17 mouse cellular contexts compared by ENCODE assay signal in the genomic region with DNA sequence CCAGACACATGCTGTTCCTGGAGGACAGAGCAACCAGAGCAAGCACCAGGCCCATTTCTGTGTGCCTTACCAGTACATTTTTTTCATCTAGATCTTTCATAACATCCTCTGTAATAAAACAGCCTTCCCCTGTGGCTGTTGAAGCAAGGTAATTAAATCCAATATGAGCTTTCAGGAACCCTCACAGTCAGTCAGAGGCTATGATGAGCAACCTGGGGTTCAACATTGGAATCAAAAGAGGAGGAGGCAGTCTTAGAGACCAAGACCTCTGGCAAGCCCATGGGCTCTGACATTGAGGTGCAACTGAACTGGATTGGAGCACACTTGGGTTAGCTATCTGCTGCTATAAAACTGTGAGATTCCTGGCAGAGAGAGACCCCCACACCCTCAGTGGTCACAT. TPM values are rescaled to one million over a fixed set of nuclear protein-coding genes. Genes with fewer than 3 reads are reported as not detected.
DNase-seq lines count a peak whose midpoint lies in the region; ATAC-seq and TF ChIP-seq lines count a peak whose summit lies in the region.
"Had no signal": no experiment of that assay in that cellular context is flagged by ENCODE, and none has a peak within 500 bp of the region (broad histone marks: within the 10 kb centered on the region; RNA-seq: fewer than 3 reads in every experiment).

No protein-coding gene starts in this region.

- no peak overlapping the region for H3K4me3 ChIP-seq in limb, embryonic 14.5 days (replicated peaks; ENCODE audit: low read length)
- no peak overlapping the region for H3K4me3 ChIP-seq in limb, embryonic 10.5 days
- no peak overlapping the region for H3K4me3 ChIP-seq in neural tube, embryonic 14.5 days (ENCODE audit: low read depth, low read length)
- H3K4me3 ChIP-seq in neural tube, embryonic 15.5 days (replicated peaks): no peak overlapping the region
- H3K4me3 ChIP-seq: embryonic facial prominence, embryonic 10.5 days; embryonic facial prominence, embryonic 12.5 days; forebrain, embryonic 13.5 days; forebrain, embryonic 15.5 days had no signal

- H3K9me3 ChIP-seq in limb, embryonic 14.5 days (ENCODE audit: control insufficient read depth, low read length): no peaks in the 10 kb centered on the region
- no peaks in the 10 kb centered on the region for H3K9me3 ChIP-seq in limb, embryonic 10.5 days (replicated peaks)
- no peaks in the 10 kb centered on the region for H3K9me3 ChIP-seq in neural tube, embryonic 14.5 days (ENCODE audit: control insufficient read depth, low read length)
- H3K9me3 ChIP-seq in neural tube, embryonic 15.5 days (replicated peaks): no peaks in the 10 kb centered on the region
- H3K9me3 ChIP-seq: embryonic facial prominence, embryonic 10.5 days; embryonic facial prominence, embryonic 12.5 days; forebrain, embryonic 15.5 days had no signal

- H3K27ac ChIP-seq in limb, embryonic 14.5 days (replicated peaks; ENCODE audit: low read depth, low read length): no peak overlapping the region
- no peak overlapping the region for H3K27ac ChIP-seq in limb, embryonic 10.5 days
- no peak overlapping the region for H3K27ac ChIP-seq in neural tube, embryonic 14.5 days (ENCODE audit: low read depth, low read length)
- 0 out of 2 replicates have a peak overlapping the region, but pooled peaks have one; percentile 28 for H3K27ac ChIP-seq in neural tube, embryonic 15.5 days (replicated peaks)
- H3K27ac ChIP-seq: embryonic facial prominence, embryonic 10.5 days; embryonic facial prominence, embryonic 12.5 days; forebrain, embryonic 13.5 days; forebrain, embryonic 15.5 days had no signal

- 0 out of 2 replicates have a peak, but pooled peaks cover 6% of the 10 kb centered on the region for H3K4me1 ChIP-seq in limb, embryonic 14.5 days (ENCODE audit: control insufficient read depth, insufficient read depth, low read length)
- H3K4me1 ChIP-seq in limb, embryonic 10.5 days: no peaks in the 10 kb centered on the region
- H3K4me1 ChIP-seq in neural tube, embryonic 14.5 days (ENCODE audit: control insufficient read depth, insufficient read depth, low read length): no peaks in the 10 kb centered on the region
- peaks cover 12% of the 10 kb centered on the region; the same call in 1 of the 2 replicates for H3K4me1 ChIP-seq in neural tube, embryonic 15.5 days
- H3K4me1 ChIP-seq: embryonic facial prominence, embryonic 10.5 days; embryonic facial prominence, embryonic 12.5 days; forebrain, embryonic 15.5 days had no signal

- no peak for DNase-seq in limb, embryonic 14.5 days (ENCODE audit: low spot score)
- DNase-seq in limb, embryonic 10.5 days (ENCODE audit: low spot score): no peak
- no peak for DNase-seq in yolk sac, embryonic 10.5 days (ENCODE audit: low spot score)
- DNase-seq: adrenal gland, adult 2 months; adrenal gland, postnatal 10 days; adrenal gland, postnatal 25 days; cerebellum, adult 11 months; cerebellum, adult 2 months; cerebellum, adult 9-10 months; cerebellum, postnatal 25 days; forebrain, postnatal 0 days had no signal

- peak; percentile 37; the same call in 1 of the 2 replicates for ATAC-seq in limb, embryonic 14.5 days (ENCODE audit: low FRiP score, low read depth)
- peak; percentile 53 for ATAC-seq in neural tube, embryonic 14.5 days (ENCODE audit: low read depth)
- peak; percentile 53; the same call in 1 of the 2 replicates for ATAC-seq in neural tube, embryonic 15.5 days (ENCODE audit: low FRiP score)
- ATAC-seq: forebrain, embryonic 13.5 days; forebrain, embryonic 15.5 days had no signal

- no peaks in the 10 kb centered on the region for H3K36me3 ChIP-seq in limb, embryonic 14.5 days (ENCODE audit: control insufficient read depth, insufficient read depth, low read length)
- no peaks in the 10 kb centered on the region for H3K36me3 ChIP-seq in limb, embryonic 10.5 days
- H3K36me3 ChIP-seq in neural tube, embryonic 14.5 days (ENCODE audit: control insufficient read depth, insufficient read depth, low read length): no peaks in the 10 kb centered on the region
- H3K36me3 ChIP-seq in neural tube, embryonic 15.5 days: no peaks in the 10 kb centered on the region
- H3K36me3 ChIP-seq: embryonic facial prominence, embryonic 10.5 days; embryonic facial prominence, embryonic 12.5 days; forebrain, embryonic 15.5 days had no signal

- H3K9ac ChIP-seq in limb, embryonic 14.5 days (ENCODE audit: low read depth, low read length, severe bottlenecking): no peak overlapping the region
- no peak overlapping the region for H3K9ac ChIP-seq in neural tube, embryonic 14.5 days (replicated peaks; ENCODE audit: low read depth, low read length)
- no peak overlapping the region for H3K9ac ChIP-seq in neural tube, embryonic 15.5 days (replicated peaks)
- H3K9ac ChIP-seq: embryonic facial prominence, embryonic 12.5 days; forebrain, embryonic 13.5 days; forebrain, embryonic 15.5 days; forebrain, postnatal 0 days had no signal

- no peaks in the 10 kb centered on the region for H3K27me3 ChIP-seq in limb, embryonic 14.5 days (ENCODE audit: control insufficient read depth, insufficient read depth, low read length)
- H3K27me3 ChIP-seq in limb, embryonic 10.5 days (ENCODE audit: low read depth, poor library complexity, severe bottlenecking): no peaks in the 10 kb centered on the region
- H3K27me3 ChIP-seq in neural tube, embryonic 14.5 days (ENCODE audit: control insufficient read depth, insufficient read depth, low read length): no peaks in the 10 kb centered on the region
- H3K27me3 ChIP-seq in neural tube, embryonic 15.5 days (replicated peaks): no peaks in the 10 kb centered on the region
- H3K27me3 ChIP-seq: embryonic facial prominence, embryonic 12.5 days; forebrain, embryonic 13.5 days; forebrain, embryonic 15.5 days had no signal

- no peak overlapping the region for H3K4me2 ChIP-seq in limb, embryonic 14.5 days (replicated peaks; ENCODE audit: low read depth, low read length, severe bottlenecking)
- no peak overlapping the region for H3K4me2 ChIP-seq in neural tube, embryonic 14.5 days (ENCODE audit: low read depth, low read length)
- H3K4me2 ChIP-seq in neural tube, embryonic 15.5 days: no peak overlapping the region
- H3K4me2 ChIP-seq: embryonic facial prominence, embryonic 12.5 days; forebrain, embryonic 13.5 days; forebrain, embryonic 15.5 days had no signal

- no peak for TF ChIP-seq POLR2A in limb, embryonic 14.5 days (IDR thresholded peaks at IDR 0.05; ENCODE audit: borderline replicate concordance, extremely low read depth, insufficient read depth, insufficient read length)

RNA-seq across cellular contexts. Expression of a gene that starts 42.9 kb away (rescaled TPM):
- polyA plus RNA-seq in limb, embryonic 14.5 days (2012; rRNA removed): 0.79 and 1.0 TPM in 2 replicates
- polyA plus RNA-seq in limb, embryonic 14.5 days (2014; fragmentation: Nextera tagmentation; extraction: Ambion mirVana): 0.19 and 0.40 TPM in 2 replicates
- polyA plus RNA-seq in limb, embryonic 10.5 days (2016; fragmentation: Nextera tagmentation; extraction: Ambion mirVana): 0.23 and 0.30 TPM in 2 replicates
- 4.3 and 5.4 TPM in 2 replicates for polyA plus RNA-seq in neural tube, embryonic 14.5 days (2014; fragmentation: Nextera tagmentation; extraction: Ambion mirVana)
- polyA plus RNA-seq in neural tube, embryonic 15.5 days (2015; fragmentation: Nextera tagmentation; extraction: Ambion mirVana): 7.7 and 10.8 TPM in 2 replicates
